Mouse (Mus musculus): Measurements from ENCODE around the gene Mpc2.

- no peak for TF ChIP-seq CTCF (conservative IDR thresholded peaks at IDR 0.05; ENCODE audit: low read length)
- TF ChIP-seq POU5F1 (IDR thresholded peaks at IDR 0.05; ENCODE audit: borderline replicate concordance, low read length) = no peak
- TF ChIP-seq NANOG (IDR thresholded peaks at IDR 0.05; ENCODE audit: borderline replicate concordance, low read length) = no peak
Observed at GRCm38 (mm10) chr1:165469717-165470116, 9.3 kb downstream of the Mpc2 start.
